Mouse (Mus musculus): ENCODE measurements around the gene Myo1b.

GRCm38 (mm10) chr1:51932826-51933225 lies 17.0 kb upstream of the Myo1b start:
- no peak for TF ChIP-seq POLR2A (IDR thresholded peaks at IDR 0.05; ENCODE audit: low read depth, low read length)
- TF ChIP-seq CTCF (IDR thresholded peaks at IDR 0.05; ENCODE audit: extremely low read depth, insufficient read depth, insufficient read length, insufficient replicate concordance), result no peak

Data from spleen, adult 2 months (tissue).